Mouse (Mus musculus) layer of hippocampus, postnatal 14 days (tissue): ENCODE measurements around the gene Cyp2b10. TPM values are rescaled to one million over a fixed set of nuclear protein-coding genes. Genes with fewer than 3 reads are reported as not detected.
"Not testable (repeated sequence)": the region's sequence is repeated elsewhere in the genome, so short reads cannot be mapped to it uniquely, and the experiment has no call there.

Experiments
- DNase-seq, 2 experiments: peaks; one replicate each; pipeline ENCODE4 v3.0.0; 2021 to 2022; ENCODE audit warnings: low spot score in 2 of 2, mixed read lengths in 1 of 2
- total RNA-seq, 2 experiments: library from RNA; stranded (reverse); gene quantifications; 2 replicates each; pipeline ENCODE4 v1.2.3; 2021

Cyp2b10 gene
- total RNA-seq, 2 experiments from 2014 or later: not detected

DNA sequence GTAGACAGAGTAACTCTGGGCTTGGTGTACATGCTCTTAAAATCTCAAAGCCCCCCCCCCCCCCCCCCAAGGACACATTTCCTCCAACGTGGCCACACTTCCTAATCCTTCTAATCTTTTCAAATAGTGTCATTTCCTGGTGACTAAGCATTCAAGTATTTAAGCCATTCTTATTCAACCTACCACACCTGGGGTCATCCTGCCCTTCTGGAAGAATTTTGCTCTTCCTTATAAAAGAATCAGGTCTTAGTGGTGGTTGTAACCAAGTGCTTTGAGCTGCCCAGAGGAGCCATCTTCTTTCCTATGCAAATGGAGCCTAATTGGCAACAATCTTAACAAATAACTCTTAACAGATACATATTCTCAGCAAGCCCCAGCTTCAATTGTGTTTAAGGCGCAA, 12.6 kb downstream of the Cyp2b10 start:
- no peak for DNase-seq

DNA sequence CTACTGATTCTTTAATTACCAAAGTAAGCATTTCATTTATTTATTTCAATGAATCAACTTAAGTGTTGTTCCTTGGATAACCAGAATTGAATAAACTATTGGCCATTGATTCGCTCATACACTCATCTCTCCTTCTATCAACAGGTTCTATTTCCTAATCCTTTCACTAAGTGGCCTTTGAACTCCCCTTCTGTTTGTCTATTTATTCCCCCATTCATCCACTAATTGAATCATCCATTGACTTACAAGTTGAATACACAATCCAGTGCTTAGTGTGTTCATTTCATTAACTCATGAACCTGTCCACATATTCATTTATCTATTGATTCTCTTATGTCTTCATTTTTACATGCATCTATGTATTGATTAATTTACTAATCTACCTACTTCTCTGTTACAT, 18.7 kb downstream of the Cyp2b10 start:
- DNase-seq: no peak

GRCm38 (mm10) chr7:25917271-25917670, 19.9 kb downstream of the Cyp2b10 start:
- not testable (repeated sequence) for DNase-seq

GRCm38 (mm10) chr7:25919467-25919866, 22.0 kb downstream of the Cyp2b10 start:
- no peak for DNase-seq

DNA sequence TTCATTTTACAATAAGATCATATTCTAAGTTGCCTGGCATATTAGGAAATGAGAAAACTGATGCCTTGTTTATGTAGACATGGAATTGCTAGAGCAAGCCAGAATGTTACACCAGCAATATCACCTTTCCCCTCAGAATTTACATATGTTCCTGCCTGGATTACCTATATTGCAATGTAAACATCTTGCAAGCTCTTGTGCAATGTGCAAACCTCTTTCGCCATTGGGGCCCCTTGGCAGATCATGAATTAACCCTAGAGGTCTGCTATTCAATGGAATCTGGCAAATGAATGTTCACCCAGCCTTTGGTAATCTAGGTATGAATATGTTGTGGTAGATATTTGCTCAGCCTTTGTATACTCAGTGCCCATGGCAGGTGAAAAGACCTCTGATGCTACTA, 47.9 kb downstream of the Cyp2b10 start:
- no peak for DNase-seq

Other genes starting within 250 kb of the Cyp2b10 start
- gene Bckdha, start 238.6 kb upstream of the Cyp2b10 start, total RNA-seq: 10 to 100 TPM; 38.3 to 42.6 TPM
- 10 to 100 TPM; 29.3 to 29.8 TPM for gene Exosc5, start 238.5 kb upstream of the Cyp2b10 start, total RNA-seq
- gene Tmem91, start 222.5 kb upstream of the Cyp2b10 start, total RNA-seq: 10 to 100 TPM; 16.4 to 29.3 TPM
- 10 to 100 TPM; 21.9 to 25.3 TPM for gene B9d2, start 216.8 kb upstream of the Cyp2b10 start, total RNA-seq
- 1 to 10 TPM; 8.1 to 8.9 TPM for gene Tgfb1, start 210.6 kb upstream of the Cyp2b10 start, total RNA-seq
- 10 to 100 TPM; 50.1 to 50.5 TPM for gene Ccdc97, start 178.5 kb upstream of the Cyp2b10 start, total RNA-seq
- 100 to 1,000 TPM; 114 to 119 TPM for gene Hnrnpul1, start 142.9 kb upstream of the Cyp2b10 start, total RNA-seq
- 10 to 100 TPM; 46.7 to 47.9 TPM for gene Axl, start 108.9 kb upstream of the Cyp2b10 start, total RNA-seq
- 1 to 10 TPM; 1.3 to 1.9 TPM for gene Cyp2s1, start 80.7 kb upstream of the Cyp2b10 start, total RNA-seq
- gene Cyp2b13, start 163.9 kb downstream of the Cyp2b10 start, total RNA-seq: not detected